Mouse (Mus musculus) spleen, adult 2 months (tissue): Measurements from ENCODE around the gene Gaa. TPM values are rescaled to one million over a fixed set of nuclear protein-coding genes. Genes with fewer than 3 reads are reported as not detected.
A peak's percentile ranks its signal among the peaks of the same experiment; 100 is the strongest.
"Not testable (repeated sequence)": the region's sequence is repeated elsewhere in the genome, so short reads cannot be mapped to it uniquely, and the experiment has no call there.

Source experiments
- DNase-seq, 2 experiments: peaks; one replicate each; pipeline versions ENCODE4 v3.0.0 to v3.0.0-alpha.2; 2012 to 2021; ENCODE audit warnings: low spot score in 2 of 2, low read depth in 1 of 2
- H3K27ac ChIP-seq: fragments of 200-500 bp; 2 replicates; pipeline ENCODE4 v1.5.1; 2012; ENCODE audit warnings: low read length, inconsistent platforms; ENCODE audit not compliant: insufficient read depth
- H3K27me3 ChIP-seq: fragments of 200-500 bp; 2 replicates; pipeline ENCODE4 v1.6.1; 2012; ENCODE audit warnings: mild to moderate bottlenecking, moderate library complexity, low read length, inconsistent platforms; ENCODE audit not compliant: control insufficient read depth, insufficient read depth
- H3K36me3 ChIP-seq: fragments of 200-500 bp; 2 replicates; pipeline ENCODE4 v1.6.1; 2012; ENCODE audit warnings: mild to moderate bottlenecking, low read length, inconsistent platforms; ENCODE audit not compliant: control insufficient read depth, insufficient read depth
- H3K4me1 ChIP-seq: fragments of 200-500 bp; 2 replicates; pipeline ENCODE4 v1.6.1; 2011; ENCODE audit warnings: inconsistent platforms; ENCODE audit not compliant: control insufficient read depth, insufficient read depth, insufficient read length
- H3K4me3 ChIP-seq: fragments of 200-500 bp; 2 replicates; pipeline ENCODE4 v1.5.1; 2011; ENCODE audit warnings: mild to moderate bottlenecking, inconsistent platforms; ENCODE audit not compliant: insufficient read depth, insufficient read length; ENCODE audit errors: extremely low read depth
- CTCF ChIP-seq: fragments of 200-500 bp; IDR thresholded peaks from 2 replicates; pipeline ENCODE4 v1.5.1; 2011; ENCODE audit warnings: mild to moderate bottlenecking, inconsistent platforms; ENCODE audit not compliant: insufficient read depth, insufficient read length, insufficient replicate concordance; ENCODE audit errors: extremely low read depth
- POLR2A ChIP-seq: fragments of 200-500 bp; IDR thresholded peaks from 2 replicates; pipeline ENCODE4 v1.6.1; 2011; ENCODE audit warnings: low read depth, low read length, inconsistent platforms
- WGBS: fragments of 180-500 bp; shearing (Covaris S2); methylation state at CpG from one replicate; pipeline ENCODE4 v1.1.7; 2018; 5-methylcytosine and 5-hydroxymethylcytosine counted together
- polyA plus RNA-seq: library from polyadenylated mRNA; depleted of rRNA; stranded (reverse); fragments of >200 nt; gene quantifications from 2 replicates; pipeline ENCODE4 v1.2.3, GENCODE M21; 2012

The Gaa gene
- polyA plus RNA-seq, 1 experiment = 68.2 TPM

DNA sequence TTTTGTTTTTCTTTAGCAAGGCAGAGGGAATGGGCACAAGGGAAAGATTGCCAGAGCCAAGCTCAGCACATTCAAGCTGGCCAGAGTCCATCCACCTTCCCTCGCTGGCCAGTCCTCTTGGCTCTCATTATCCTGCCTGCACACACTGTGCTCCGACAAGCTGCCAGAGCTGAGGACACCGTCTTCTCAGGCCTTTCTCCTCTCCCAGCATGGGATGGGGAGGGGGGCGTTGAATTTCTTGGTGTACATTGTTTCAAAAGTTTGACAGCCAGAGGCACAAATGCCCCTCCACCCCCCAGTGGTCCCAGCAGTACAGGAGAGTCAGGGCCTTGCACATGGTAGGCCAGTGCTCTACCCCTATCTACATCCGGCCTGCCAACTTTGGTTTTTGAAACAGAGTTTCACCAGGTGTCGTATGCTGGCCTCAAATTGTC lies 429 bp upstream of the Gaa start:
- Histone ChIP-seq H3K4me3 (no peak overlapping the region), H3K27ac (no peak overlapping the region), H3K4me1 (no peaks in the 10 kb centered on the region; the same call in 1 of the 2 replicates), H3K36me3 (no peaks in the 10 kb centered on the region), H3K27me3 (no peaks in the 10 kb centered on the region)
- TF ChIP-seq POLR2A = no peak
- no peak for TF ChIP-seq CTCF
- DNase-seq = no peak
- 56% methylated on average over 6 of the region's 6 CpGs for WGBS

DNA sequence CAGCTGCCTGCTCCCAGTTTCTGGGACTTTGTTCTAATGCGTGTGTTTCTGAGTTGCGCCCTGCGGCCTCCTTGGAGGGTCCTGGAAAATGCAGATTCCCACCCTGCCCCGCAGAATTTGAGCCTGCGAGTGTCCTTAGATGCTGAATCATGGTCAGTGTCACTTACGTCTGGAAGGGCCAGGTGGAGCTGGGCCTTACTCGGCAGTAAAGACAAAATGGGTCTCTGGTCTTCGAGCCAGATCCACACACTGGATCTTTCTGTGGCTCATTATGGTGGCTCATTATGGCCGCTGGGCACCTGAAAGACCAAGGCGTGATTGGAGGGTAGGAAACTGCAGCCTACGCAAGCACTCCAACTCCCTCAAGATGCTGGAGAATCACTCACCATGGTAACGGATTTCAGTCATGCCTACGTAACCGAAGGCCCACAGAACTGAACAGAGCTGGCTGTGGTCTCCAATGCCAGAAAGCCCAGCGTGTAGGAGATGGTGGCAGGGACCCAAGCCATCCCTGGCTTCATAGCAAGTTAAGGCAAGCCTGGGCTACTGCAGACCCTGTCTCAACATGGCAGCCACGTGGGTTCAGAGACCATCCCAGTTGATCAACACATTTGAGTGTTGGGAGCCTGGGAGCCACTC lies 989 bp downstream of the Gaa start:
- no peak overlapping the region; the same call in 1 of the 2 replicates for H3K4me3 ChIP-seq
- 81% methylated on average over 16 of the region's 16 CpGs for WGBS
- no peaks in the 10 kb centered on the region for H3K36me3 ChIP-seq
- no peaks in the 10 kb centered on the region for H3K27me3 ChIP-seq
- no peak for DNase-seq
- TF ChIP-seq POLR2A (no peak), CTCF (no peak)
- no peaks in the 10 kb centered on the region; the same call in 1 of the 2 replicates for H3K4me1 ChIP-seq
- no peak overlapping the region for H3K27ac ChIP-seq

DNA sequence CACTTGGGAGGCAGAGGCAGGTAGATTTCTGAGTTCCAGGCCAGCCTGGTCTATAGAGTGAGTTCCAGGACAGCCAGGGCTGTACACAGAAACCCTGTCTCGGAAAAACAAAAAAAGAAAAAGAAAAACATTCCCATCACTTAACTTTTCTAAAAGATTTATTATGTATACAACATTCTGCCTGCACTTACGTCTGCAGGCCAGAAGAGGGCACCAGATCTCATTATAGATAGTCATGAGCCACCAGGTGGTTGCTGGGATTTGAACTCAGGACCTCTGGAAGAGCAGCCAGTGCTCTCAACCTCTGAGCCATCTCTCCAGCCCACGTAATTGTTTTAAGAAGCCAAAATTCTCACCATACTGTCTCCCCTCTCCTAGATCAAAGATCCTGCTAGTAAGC lies 4.8 kb downstream of the Gaa start:
- H3K36me3 ChIP-seq, H3K27ac ChIP-seq, H3K4me1 ChIP-seq, H3K27me3 ChIP-seq, H3K4me3 ChIP-seq, DNase-seq: not testable (repeated sequence)
- TF ChIP-seq CTCF = peak; percentile 4; the same call in 1 of the 2 replicates
- WGBS = 69% methylated on average over 3 of the region's 3 CpGs

DNA sequence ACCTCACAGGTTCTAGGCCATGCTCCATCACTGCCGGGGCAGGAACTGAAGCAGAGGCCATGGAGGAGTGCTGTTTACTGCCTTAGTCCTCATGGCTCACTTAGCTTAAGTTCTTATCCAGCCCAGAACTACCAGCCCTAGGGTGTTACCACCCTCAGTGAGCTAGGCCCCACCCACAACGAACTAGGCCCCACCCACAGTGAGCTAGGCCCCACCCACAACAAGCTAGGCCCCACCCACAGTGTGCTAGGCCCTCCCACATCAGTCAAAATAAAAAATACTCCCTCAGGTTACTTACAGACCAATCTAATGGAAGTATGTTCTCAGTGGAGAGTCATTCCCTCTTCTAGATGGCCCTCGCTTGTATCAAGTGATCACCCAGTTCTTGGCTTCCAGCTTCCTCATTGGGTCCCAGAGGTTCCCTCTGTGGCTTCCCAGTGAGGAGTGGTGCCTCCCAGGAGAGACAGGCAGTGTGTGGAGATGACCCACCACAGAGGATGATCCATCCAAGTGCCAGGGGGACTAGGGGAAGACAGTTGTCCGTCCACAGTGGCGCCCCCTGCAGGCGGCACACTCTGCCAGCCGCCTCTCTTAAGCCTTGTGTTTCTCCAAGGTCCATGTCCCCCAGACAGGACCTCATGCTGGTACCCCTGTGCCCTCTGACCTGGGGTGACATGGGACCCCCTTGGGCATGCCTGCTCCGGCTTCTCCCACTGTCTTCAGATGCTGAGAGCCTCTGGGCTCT lies 5.7 kb downstream of the Gaa start:
- no peak for DNase-seq
- Histone ChIP-seq H3K27ac (no peak overlapping the region), H3K4me3 (no peak overlapping the region), H3K27me3 (no peaks in the 10 kb centered on the region), H3K36me3 (peaks cover 11% of the 10 kb centered on the region), H3K4me1 (no peaks in the 10 kb centered on the region; the same call in 1 of the 2 replicates)
- 91% methylated on average over 8 of the region's 8 CpGs for WGBS
- TF ChIP-seq CTCF (no peak), POLR2A (no peak)

- Histone ChIP-seq H3K4me3 (no peak overlapping the region), H3K36me3 (peaks cover 10% of the 10 kb centered on the region), H3K27ac (no peak overlapping the region), H3K27me3 (no peaks in the 10 kb centered on the region), H3K4me1 (no peaks in the 10 kb centered on the region)
- 90% methylated on average over 15 of the region's 15 CpGs for WGBS
- no peak for TF ChIP-seq CTCF
- no peak for TF ChIP-seq POLR2A
- no peak for DNase-seq
Measured at GRCm38 (mm10) chr11:119281030-119281429, 13.3 kb downstream of the Gaa start.

- Histone ChIP-seq H3K36me3 (peaks cover 23% of the 10 kb centered on the region), H3K4me1 (no peaks in the 10 kb centered on the region; the same call in 1 of the 2 replicates), H3K4me3 (no peak overlapping the region), H3K27me3 (no peaks in the 10 kb centered on the region), H3K27ac (no peak overlapping the region)
- no peak for TF ChIP-seq POLR2A
- DNase-seq = no peak
- WGBS = 77% methylated on average over 9 of the region's 9 CpGs
Measured at GRCm38 (mm10) chr11:119285791-119286527, 18.3 kb downstream of the Gaa start.
